Mouse (Mus musculus): ENCODE measurements at regions not wholly inside any gene's neighbourhood (a gene's known extent, or its start where the extent isn't known, plus 50 kb on each side); places are given as distances from the start of the nearest gene placed in this dataset.
"Not testable (repeated sequence)": the region's sequence is repeated elsewhere in the genome, so short reads cannot be mapped to it uniquely, and the experiment has no call there.

DNA sequence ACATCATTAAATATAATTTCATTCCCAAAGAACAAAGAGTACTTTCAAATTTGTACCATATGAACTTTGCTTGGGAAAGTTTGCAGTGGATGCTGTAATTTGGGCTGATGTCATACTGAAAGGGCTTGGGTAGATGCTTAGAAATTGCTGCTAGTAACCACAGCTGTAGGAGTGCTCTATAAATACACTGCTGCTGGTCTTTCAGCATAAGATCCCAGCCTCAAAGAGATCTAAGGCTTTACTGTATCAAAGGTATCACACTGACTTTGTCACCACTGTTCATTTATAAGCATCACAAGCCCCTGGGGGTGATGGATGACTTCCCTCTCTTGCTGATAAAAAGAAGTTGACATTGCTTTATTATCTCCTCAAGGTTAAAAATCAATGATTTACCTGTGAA, 497.2 kb downstream of the Pla2g4a start:
- DNase-seq (ENCODE audit: low read depth) = no peak

DNA sequence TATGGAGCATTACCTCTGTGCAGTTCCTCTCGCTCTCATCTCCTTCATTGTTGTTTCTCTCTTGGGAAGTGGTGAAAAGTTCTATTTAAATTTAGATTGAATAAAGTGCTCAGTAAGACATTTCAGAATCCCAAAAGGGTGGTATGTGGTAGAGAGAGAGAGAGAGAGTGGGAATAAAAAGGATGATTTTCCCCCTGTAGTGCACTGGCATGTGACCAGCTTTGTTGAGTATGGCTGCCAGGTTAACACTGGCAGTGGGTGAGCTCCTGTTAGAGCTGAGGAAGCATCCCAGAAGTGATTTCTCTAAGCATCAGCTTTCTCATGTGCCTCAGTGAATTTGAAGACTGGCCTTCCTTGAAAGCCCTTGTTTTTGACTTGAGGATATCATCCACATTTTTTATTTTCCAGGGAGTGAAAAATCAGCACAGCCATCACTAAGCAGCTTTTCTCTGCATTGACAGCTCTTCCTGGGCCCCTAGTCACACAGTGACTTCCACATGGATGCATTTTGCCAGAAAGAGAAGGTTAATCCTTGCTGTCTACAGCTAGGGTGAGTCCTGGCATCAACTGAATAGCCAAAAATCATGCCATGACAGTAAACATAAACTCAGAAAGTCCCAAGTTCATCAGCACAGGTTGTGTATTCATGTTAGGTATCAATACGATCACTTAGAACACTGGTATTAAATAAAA, 511.1 kb downstream of the Pla2g4a start:
- DNase-seq (ENCODE audit: low read depth) = no peak

DNA sequence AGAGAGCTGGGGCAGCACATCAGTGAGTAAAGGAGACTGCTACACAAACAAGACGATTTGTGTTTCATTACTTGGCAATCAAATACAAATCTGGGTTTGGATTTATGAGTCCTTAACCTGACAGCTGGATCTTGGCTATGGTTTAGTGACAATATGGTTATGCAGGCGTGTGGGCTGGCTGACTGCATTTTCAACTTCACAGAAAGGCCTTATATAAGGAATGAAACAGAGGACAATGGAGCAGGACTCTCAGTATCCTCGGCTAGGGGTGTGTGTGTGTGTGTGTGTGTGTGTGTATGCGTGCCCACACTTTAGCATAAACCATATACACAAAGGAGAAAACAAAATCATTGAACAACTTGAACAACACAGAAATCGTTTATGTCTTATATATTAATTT, 512.6 kb downstream of the Pla2g4a start:
- DNase-seq (ENCODE audit: low read depth) = no peak

DNA sequence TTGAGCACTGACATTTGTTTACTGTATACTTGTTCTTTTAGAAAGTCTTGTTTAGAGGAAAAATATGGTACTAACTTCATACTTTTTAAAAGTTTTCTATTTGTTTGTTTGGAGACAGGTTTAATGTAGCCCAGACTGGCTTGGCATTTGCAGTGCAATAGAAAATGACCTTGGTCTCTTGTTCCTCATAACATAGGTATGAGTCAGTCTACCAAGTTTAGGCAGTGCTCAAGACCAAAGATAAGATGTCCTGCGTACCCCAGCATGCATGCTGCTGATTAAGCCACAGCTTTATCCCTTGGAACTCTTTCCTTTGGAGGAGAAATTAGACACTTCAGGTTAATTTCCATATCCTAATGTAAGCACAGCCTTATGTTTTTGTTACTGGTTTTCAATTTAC, 550.1 kb downstream of the Pla2g4a start:
- no peak for DNase-seq (ENCODE audit: low read depth)

DNA sequence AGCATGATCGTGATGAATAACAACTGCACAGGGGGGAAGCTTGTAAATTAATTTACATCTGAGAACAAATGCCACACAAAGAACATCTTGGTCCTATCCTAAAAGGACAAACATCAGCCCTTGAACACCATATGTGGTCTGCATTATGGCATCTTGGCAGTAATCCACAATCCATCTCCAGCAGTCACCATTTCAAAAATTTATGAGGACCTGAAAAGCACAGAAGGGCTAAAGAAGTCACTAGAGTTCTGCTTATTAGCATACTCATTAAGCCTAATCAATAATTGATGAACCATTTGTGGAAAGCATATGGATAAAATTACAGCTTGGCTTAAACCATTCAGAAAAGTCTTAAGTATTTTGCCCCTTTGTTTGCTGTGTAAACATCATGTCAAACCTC, 555.7 kb downstream of the Pla2g4a start:
- DNase-seq (ENCODE audit: low read depth) = no peak

DNA sequence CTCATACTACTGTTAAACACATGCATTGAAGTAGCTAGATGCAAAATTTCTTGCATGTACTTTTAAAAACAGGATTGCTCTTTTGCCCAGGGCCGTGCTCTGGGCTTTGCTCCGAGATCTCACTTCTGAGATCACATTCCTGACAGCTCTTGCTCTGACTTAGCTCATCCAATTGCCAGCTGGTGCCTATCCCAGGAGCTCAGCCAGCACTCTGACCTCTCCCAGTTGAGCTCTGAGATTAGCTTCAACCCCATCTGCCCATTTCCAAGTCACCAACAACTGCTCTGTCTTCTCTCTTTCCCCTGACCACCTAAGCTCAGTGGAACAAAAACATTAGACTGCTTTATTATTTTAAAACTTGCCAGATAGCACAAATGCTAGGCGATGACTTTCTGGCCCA, 572.4 kb downstream of the Pla2g4a start:
- DNase-seq (ENCODE audit: low read depth) = no peak

DNA sequence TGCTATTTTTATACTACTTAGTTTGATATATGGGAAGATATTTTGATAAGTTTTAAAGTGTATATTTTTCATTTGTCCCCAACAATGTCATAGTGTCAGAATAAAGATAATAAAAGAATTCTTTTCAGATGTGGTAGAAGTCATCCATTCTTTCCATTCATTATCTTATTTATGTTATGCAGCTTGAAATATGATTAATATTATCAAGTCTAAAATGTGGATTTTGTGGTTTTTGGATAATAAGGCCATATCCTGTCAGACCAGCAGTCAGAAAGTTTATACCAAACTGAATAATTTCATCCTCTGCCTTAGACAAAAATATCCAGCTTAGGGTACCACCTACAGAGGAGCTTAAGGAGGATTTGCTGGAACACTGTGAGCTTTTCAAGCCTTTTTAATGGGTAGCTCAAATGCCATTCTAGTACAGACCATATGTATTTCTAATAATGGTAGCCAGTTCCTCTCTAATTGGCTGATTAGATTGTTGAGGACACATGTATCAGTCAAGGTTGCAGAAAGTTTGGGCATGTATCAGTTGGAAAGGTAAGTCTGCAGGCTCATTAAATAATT, 609.7 kb downstream of the Pla2g4a start:
- no peak for DNase-seq (ENCODE audit: low read depth)

DNA sequence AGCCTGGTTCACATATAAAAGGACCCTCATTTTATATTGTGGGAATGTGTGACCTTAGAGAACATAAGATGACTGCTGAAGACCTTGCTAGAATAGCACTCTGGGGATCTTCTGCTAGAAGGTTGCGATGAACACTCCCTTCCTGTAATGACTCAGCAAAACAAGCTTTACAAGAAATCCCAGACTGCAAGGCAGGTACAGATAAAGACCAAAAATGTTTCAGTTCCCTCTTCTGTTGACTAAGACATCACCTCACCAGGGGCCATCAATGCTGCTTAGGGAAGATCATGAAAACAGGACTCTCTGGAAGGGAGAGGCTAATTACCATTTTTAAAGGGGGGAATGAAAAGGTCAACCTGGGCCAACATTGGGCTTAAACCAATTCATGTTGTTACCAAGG, 613.7 kb downstream of the Pla2g4a start:
- DNase-seq (ENCODE audit: low read depth) = no peak

DNA sequence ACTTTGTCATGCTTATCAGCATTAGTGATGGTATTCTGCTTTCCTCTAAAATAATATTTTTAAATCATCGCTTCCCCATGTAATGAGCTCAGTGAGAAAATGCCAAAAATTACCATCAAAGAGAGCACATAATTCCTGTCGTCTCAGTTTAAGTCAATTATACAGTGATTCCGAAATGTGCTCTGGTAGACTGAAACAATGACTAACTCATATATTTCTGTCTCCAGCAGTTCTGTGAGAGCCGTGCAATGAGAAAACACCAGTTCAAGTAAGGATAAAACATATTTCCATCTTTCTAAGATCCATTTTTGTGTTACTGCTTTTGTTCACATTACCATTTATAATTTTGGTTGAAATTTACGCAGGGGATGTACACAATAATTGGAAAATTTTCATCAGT, 622.9 kb downstream of the Pla2g4a start:
- DNase-seq (ENCODE audit: low read depth) = no peak

DNA sequence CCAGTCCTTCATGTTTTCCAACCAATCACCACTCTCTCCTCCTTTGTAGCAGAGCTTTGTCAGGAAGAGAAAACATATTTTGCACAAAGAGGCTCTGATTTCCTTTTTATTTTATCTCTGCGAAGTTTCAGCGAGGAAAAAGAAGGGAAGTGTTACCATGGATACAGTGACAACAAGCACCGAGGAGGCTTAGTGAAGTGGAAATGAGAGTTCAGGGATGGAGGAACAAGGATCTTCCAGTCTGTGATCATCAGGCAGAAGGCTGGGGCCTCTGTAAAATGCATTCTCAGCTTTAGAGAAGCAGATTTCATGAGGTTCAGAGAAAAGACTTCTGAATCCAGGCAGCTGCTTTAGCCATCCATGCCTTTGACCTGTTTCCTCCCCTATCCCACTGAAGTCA, 628.9 kb downstream of the Pla2g4a start:
- DNase-seq (ENCODE audit: low read depth) = no peak

DNA sequence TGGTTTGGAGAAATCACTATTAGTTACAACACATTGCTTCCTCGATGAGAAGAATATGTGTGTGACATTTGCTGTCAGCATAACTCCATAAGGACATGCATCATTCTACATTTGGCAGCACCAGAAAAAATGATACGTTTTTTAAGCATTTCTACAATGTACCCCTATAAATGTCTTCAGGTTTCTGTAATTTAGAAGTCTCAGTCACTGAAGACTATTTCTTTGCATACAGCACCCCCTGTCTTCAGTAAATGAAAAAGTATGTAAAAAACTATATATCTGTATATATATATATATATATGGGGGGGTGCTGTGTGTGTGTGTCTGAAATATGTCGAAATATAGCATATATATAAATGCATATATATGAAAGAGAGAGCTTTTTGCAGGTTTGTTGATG, 633.9 kb downstream of the Pla2g4a start:
- DNase-seq (ENCODE audit: low read depth) = no peak

DNA sequence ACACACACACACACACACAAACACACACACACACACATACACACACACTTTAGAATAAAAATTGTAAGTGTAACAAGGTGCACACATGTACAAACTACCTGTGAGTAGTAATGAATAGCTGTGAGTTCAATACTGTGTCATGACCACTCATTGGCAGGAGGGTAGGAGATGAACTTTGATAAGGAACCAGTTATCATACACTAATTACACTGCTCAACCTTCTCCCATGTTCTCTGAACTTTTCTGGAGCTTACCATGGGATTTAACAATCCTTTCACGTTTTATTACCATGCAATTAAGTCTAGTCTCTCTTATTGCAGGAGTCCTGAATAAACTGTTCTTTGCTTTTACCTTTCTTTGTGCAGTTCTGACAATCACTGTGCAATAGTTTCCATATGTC, 638.0 kb downstream of the Pla2g4a start:
- no peak for DNase-seq (ENCODE audit: low read depth)

DNA sequence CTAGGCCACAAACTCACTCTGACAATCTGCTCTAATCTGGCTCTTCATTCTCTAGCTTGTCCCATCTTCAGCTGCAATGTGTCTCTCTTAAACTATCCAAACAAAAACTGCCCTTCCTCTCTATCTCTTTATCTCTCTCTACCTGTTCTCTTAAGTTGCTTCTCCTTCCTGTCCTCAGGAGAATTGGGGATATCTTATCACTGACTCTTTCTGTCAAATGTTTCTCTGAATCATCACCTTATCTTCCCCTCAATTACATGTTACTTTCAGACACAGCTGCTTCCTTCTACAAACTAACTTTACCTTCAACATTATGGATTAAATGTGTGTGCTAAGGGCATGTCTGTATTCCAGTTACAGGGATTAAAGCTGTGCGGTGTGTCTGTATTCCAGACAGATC, 671.4 kb downstream of the Pla2g4a start:
- no peak for DNase-seq (ENCODE audit: low read depth)

DNA sequence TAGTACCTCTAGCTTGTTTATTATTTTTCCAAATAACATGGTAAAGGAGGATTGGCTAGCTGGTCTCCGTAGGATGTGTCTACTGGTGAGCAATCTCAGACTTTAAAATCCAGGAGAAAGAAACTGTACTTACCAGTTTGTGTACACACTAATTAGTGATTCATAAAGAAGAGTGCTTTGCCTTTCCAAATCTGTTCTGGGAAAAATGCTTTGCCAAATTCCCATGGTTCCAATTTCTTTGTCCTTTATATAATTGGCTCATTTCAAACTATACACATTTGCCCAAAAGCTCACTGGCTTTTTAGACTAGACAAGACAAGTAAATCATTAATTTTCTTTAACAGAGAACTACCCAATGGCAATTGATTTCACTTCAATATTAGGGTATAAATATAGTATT, 686.2 kb downstream of the Pla2g4a start:
- no peak for DNase-seq (ENCODE audit: low read depth)

DNA sequence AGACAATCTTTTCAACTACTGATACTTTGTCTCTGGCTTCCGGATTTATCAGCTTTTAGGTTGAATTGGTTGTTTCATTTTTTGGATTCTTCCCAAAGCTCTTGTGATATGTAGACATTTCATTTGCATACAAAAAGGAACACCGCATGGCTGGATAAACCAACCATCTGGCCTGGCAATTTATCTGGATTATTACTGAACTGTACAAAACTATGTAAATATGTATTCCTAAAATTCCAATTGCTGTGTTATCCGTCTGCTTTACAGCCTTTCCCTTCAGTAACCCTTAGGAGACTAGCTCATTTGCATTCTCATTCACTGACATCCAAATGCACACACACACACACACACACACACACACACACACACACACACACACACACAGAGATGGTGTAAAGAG, 704.2 kb downstream of the Pla2g4a start:
- DNase-seq (ENCODE audit: low read depth) = no peak

DNA sequence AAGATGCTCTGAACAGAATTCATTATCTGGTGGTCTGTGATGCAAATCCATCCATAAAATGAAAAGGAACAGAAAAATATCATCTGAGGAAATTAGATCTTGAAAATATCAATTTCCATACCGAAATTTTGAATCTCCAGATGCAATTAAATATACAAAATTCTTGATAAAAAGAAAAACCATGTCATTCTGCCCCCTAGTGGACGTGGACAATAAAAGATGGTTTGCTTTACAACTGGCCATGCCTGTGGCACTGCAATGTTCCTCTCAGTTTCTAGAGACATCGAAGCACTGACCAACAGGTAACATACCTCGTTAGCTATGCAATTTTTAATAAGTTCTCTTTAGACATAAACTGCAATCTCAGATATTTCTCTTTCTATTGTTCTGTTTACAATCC, 706.9 kb downstream of the Pla2g4a start:
- DNase-seq (ENCODE audit: low read depth) = peak; percentile 3

DNA sequence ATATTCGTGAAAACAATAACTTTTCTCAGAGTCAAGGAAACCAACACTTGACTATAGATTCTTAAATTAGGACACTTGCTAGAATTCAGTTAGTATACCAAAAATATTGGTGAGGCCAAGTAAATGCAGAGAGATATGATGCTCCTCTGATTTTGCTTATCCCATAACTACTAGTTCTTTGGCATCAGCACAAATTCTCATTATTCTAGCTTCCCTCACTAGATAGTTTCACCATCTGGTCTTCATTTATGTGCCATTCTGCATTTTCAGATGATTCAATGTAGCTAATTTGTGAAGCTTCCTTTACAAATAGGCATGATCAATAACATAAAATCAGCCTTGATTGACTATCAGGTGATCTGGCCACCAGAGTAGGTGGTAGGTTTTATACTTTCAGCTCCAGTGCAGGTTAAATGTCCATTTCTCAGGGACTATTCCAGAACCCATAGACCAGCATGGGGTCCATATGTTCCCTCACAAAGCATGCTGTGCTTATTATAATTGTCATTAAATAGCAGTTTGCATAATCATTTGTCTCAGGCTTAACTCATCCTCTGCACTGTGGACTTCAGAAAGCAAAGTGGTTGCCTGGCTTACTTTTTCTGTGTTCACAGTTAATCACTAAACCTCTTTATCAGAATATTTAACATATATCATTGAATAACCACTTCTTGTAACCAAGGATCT, 722.6 kb downstream of the Pla2g4a start:
- DNase-seq (ENCODE audit: low read depth) = no peak

DNA sequence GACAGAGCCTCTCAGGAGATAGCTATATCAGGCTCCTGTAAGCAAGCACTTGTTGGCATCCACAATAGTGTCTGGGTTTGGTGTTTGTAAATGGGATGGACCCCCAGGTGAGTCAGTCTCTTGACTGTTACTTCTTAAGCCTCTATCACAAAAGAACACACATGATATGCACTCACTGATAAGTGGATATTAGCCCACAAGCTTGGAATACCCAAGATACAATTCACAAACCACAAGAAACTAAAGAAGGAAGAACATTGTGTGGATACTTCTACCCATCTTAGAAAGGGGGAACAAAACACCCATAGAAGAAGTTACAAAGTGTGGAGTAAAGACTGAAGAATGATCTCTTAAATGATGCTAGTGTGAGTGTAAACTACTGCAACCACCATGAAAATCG, 733.9 kb downstream of the Pla2g4a start:
- not testable (repeated sequence) for DNase-seq (ENCODE audit: low read depth)

DNA sequence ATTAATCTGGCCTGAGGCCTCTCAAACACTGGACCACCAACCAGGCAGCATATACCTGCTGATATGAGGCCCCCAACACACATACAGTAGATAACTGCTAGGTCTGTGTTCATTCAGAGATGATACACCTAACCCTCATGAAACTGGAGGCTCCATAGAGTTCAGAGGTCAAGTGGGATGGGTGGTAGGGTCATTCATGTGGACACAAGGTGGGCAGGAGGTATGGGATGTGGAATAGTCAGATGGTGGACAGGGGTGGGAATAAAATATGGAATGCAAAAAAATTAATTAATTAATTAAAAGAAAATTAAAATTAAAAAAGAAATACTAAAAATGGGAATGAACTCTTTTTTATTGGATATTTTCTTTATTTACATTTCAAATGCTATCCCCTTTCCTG, 734.7 kb downstream of the Pla2g4a start:
- DNase-seq (ENCODE audit: low read depth) = no peak

DNA sequence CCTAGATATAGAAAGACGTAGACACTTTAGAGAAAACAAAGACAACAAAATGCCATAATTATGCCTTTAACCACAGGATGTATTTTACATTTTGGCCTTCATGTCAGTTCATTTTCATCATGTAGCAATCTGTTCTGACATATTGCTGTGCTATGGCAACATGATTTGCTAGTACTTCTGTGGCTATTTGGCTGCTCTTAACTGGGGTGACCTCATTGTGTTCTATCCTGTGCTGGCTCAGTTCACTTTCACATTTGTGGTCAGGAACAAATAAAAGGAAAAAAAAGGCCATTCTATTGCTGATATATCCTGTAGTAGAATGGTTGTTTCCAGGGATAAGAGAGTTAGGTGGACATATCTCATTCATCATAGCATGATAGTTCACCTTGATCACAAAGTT, 758.5 kb downstream of the Pla2g4a start:
- no peak for DNase-seq (ENCODE audit: low read depth)

DNA sequence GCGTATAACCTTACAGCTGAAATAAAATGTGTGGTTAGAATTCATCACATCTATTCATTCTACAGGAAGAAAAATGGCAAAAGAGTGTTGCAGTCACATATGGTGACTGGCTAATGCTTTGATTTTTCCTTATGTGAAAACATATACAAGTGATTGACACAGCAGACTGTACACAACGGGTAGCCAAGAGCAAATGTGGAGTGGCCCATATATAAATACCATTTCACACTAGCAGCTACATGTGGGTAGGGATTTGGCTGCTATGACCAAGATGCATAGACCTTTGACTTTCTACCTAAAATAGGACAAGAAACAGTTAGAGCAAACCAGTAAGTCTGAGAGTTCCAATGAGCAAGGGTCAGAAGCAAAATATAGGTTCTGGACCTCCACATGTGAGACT, 761.8 kb downstream of the Pla2g4a start:
- no peak for DNase-seq (ENCODE audit: low read depth)

DNA sequence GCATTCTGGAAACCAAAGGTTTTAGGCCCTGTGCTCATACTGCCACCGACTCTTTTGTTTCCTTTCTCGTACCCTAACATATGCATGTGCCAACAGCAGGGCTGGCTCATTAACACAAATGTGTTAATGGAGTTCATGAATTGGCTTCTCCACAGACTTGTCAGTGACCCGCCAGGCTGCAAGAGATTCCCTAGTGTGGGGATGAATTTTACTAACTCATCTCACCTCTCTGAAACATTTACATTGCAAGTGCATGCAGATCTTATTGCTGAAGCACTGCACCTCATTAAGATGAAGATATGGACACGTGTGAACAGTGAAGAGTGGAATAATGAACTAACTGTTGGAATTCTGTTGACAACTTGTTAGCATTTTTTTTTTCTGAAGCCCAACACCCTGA, 762.2 kb downstream of the Pla2g4a start:
- no peak for DNase-seq (ENCODE audit: low read depth)

All from c-Kit-positive CD71-positive TER-119-negative erythroid progenitor cells, embryonic 14.5 days (primary cell).